Mouse (Mus musculus): ENCODE measurements around the gene Arl4a.

The Arl4a gene

GRCm38 (mm10) chr12:40008459-40008858, 29.4 kb downstream of the Arl4a start:
- DNase-seq (ENCODE audit: low read depth): no peak

GRCm38 (mm10) chr12:40004766-40005165, 33.1 kb downstream of the Arl4a start:
- no peak for DNase-seq (ENCODE audit: low read depth)

DNA sequence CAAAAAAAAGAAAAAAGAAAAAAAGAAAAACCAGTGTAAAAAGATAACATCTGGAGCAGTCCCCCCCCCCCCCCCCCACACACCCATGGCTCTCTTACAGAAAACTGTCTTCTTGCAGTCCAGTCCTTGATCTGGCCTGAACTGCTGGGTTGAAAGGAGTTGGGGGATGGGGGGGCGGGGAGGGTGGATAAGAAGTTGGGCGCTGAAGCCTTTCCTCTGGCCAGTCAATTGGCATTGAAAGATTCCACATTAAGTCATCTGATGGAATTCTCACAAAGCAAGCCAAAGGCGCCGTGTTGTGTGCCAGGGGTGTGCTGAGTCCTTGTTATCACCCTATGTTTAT, 39.0 kb downstream of the Arl4a start:
- no peak for DNase-seq (ENCODE audit: low read depth)

GRCm38 (mm10) chr12:39998070-39998852, 39.6 kb downstream of the Arl4a start:
- no peak for DNase-seq (ENCODE audit: low read depth)

DNA sequence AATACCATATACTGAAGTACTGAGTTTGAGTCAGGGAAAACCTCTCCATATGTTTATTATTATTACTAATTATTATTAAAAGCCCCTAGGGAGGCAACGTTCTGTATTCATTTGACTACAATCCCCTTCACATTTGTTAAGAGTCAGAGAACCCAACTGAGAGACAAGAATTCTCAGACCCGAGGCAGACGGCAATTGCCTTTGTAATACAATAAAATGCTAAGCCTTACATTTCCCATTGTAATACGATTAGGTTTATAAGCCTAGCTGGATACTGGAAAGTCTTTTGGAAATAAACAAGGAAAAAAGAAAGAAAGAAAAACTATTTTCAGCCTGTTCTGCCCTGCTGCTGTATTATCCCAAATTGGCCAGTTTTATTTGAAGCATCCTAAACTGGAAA, 40.2 kb downstream of the Arl4a start:
- no peak for DNase-seq (ENCODE audit: low read depth)

DNA sequence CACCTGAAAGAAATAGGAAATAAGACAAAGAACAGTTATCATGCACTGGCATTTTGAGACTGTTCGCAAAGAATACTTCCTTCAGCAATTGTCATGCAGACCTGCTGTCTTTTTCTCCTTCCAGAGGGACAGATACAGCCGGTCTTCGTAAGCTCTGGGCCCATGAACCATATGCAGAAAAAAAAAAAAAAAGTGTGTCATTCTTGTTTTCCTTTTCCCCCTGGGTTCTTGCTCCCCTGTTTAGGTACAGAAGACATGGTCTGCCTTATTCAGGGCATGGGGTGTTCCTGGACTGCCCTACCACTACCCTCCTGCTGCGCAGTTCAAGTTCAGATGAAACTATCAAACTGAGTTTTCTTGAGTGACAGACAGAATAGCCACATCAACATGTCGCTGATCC, 41.8 kb downstream of the Arl4a start:
- no peak for DNase-seq (ENCODE audit: low read depth)

- no peak for DNase-seq (ENCODE audit: low read depth)
These were observed 42.2 kb downstream of the Arl4a start for GRCm38 (mm10) chr12:39995609-39996008.

GRCm38 (mm10) chr12:39992767-39993302, 45.0 kb downstream of the Arl4a start:
- no peak for DNase-seq (ENCODE audit: low read depth)

DNA sequence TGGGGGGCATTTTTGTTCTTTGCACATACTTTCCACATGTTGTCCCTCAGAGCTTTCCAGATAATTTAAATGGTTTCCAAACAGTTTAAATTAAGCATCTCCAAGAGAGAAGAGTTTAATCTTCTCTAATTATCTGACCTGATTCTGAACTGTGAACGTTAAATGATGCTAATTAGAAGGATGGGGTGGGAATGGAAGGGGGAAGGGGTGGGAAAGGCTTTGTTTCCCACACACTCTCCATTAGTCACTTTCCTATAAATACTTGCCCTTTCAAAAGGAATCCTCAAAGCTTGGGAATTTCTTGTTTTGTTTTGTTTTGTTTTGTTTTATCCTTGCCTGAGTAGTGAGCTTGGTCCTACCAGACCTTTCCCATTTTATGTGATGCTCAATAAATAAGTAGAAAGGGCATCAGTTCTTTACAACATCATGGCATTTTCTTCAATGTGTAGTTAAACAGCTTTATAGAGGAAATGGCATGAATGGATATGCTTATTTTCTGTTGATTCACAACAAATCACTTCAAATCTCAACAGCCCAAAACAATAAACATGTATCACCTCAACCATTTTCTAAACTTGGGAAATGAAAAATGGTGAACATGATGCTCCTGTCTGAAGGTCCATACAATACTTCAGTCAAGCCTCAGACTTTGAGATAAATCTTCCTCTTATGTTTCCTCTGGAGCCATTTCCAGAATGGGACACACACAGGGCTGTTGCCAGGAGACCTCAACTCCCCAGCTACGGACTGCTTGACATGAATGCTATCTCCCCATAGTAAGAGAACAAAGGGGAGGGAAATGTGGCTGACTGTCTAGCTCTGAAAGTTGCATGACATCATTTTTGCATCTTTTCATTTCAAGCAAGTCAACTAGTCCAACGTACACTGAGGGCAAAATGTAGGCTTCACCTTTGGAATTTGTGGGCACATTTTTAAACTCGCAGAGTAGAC, 46.7 kb downstream of the Arl4a start:
- no peak for DNase-seq (ENCODE audit: low read depth)

GRCm38 (mm10) chr12:39989136-39989535, 48.7 kb downstream of the Arl4a start:
- no peak for DNase-seq (ENCODE audit: low read depth)

DNA sequence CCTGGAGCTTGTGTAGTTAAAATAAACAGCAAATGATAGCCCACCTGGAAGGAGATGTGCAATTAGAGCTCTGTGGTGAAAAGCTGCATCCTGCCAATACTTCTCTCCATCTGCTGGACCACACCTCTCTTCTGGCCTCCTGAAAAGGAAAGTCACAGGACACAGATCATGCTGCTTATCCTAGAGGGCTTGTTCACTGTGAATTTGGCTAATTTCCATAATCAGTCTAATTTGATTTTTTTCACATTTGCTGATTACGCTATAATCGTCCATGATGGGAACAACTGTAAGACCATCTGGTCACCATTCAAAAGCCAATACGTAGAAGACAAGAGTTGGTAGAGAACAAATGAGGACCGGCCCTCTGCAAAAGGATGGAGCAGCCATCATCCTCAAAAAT, 50.6 kb downstream of the Arl4a start:
- DNase-seq (ENCODE audit: low read depth): no peak

GRCm38 (mm10) chr12:39985639-39986038, 52.2 kb downstream of the Arl4a start:
- no peak for DNase-seq (ENCODE audit: low read depth)

GRCm38 (mm10) chr12:39979792-39980191, 58.0 kb downstream of the Arl4a start:
- DNase-seq (ENCODE audit: low read depth): no peak

DNA sequence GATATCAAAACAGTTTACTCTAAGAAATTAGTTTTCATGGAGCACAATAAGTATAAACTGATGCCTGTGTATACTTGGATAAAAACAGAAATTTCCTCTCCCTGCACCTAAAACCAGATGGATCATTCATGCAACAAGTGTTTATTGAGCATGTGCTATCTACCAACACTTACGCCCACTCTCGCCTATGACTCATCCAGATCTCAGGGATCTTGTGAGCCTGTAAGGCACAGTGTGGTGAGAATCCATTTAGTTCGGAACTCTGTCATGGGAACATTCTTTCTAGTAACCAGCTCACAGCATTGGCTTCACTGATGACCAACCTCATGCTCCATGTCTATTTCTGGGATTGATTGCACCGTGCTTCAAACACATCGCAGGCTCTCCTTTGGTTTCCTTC, 58.8 kb downstream of the Arl4a start:
- DNase-seq (ENCODE audit: low read depth): no peak

GRCm38 (mm10) chr12:39977996-39978590, 59.7 kb downstream of the Arl4a start:
- DNase-seq (ENCODE audit: low read depth): no peak

GRCm38 (mm10) chr12:39976426-39976825, 61.4 kb downstream of the Arl4a start:
- DNase-seq (ENCODE audit: low read depth): no peak

GRCm38 (mm10) chr12:39975829-39976340, 61.9 kb downstream of the Arl4a start:
- DNase-seq (ENCODE audit: low read depth): no peak

GRCm38 (mm10) chr12:39974977-39975583, 62.7 kb downstream of the Arl4a start:
- DNase-seq (ENCODE audit: low read depth): no peak

GRCm38 (mm10) chr12:39974273-39974672, 63.6 kb downstream of the Arl4a start:
- DNase-seq (ENCODE audit: low read depth): no peak

GRCm38 (mm10) chr12:39969500-39969899, 68.3 kb downstream of the Arl4a start:
- no peak for DNase-seq (ENCODE audit: low read depth)

DNA sequence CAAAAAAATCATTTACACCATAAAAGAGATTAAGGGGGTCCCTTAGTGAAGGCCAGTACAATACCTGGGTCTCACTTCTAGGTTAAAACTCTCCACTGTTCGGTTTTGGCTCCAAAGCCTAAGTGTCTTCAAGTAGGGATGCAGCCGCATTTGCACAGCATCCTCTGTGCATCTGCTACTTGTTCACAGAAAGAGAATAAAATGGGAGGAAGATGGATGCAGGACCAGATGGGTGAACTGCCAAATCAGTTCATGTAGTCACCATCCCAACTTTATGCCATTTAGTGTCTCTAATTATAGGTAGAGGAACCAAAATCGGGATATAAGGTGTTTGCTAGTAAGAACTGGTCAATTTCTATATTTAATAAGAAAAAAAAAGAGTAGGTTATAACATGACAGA, 69.7 kb downstream of the Arl4a start:
- no peak for DNase-seq (ENCODE audit: low read depth)

DNA sequence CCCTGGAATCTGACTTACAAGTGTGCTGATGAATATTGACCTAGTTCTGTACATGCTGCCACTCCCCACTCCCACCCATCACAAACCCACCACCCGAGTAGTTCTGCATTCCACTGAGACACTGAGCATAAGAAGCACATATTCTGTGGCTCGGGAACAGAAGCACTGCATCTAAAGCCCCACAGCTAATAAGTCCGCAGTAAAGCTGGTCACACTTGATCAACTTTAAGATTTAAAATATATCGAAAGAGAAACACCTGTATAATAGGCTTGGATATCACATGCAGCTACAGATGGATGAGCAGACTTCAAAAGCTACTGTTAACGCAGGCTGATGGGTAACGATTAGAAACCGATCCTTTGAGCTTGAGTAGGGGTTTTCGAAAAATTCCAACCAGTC, 78.7 kb downstream of the Arl4a start:
- DNase-seq (ENCODE audit: low read depth): no peak

All from c-Kit-positive CD71-negative TER-119-negative erythroid progenitor cells, embryonic 14.5 days (primary cell).